Mouse (Mus musculus) spleen, adult 2 months (tissue): Measurements from ENCODE around the gene Gse1.

Experiments
- CTCF ChIP-seq: fragments of 200-500 bp; IDR thresholded peaks from 2 replicates; pipeline ENCODE4 v1.5.1; 2011; ENCODE audit warnings: mild to moderate bottlenecking, inconsistent platforms; ENCODE audit not compliant: insufficient read depth, insufficient read length, insufficient replicate concordance; ENCODE audit errors: extremely low read depth
- POLR2A ChIP-seq: fragments of 200-500 bp; IDR thresholded peaks from 2 replicates; pipeline ENCODE4 v1.6.1; 2011; ENCODE audit warnings: low read depth, low read length, inconsistent platforms

DNA sequence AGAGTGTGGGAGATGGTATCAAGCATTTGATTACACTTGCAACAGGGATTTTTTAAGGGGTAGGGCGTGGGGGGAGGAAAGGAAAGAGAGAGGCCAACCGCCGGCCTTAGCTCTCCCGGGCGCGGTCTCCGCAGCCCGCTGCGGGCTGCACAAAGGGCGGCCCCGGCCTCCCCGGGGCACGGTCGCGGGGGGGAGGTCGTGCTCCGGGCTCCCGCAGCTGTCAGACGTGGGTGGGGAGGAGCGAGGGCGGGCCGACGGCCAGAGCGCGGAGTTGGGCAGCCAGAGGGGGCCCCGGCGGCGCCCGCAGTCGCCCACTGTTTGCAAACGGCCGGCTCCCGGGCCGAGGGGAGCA, 259.1 kb downstream of the Gse1 start:
- TF ChIP-seq CTCF, result no peak
- no peak for TF ChIP-seq POLR2A
